Mouse (Mus musculus) ES-E14 (cell line): ENCODE results near the gene Chkb.

ENCODE experiments used
- CHD2 ChIP-seq: IDR thresholded peaks from 2 replicates; pipeline ENCODE4 v1.6.1; 2014; ENCODE audit warnings: mild to moderate bottlenecking, low read depth, low read length, inconsistent platforms
- ZC3H11A ChIP-seq: IDR thresholded peaks from 2 replicates; pipeline ENCODE4 v1.6.1; 2012; ENCODE audit warnings: low read depth, mild to moderate bottlenecking, inconsistent platforms, low read length, borderline replicate concordance
- ZNF384 ChIP-seq: IDR thresholded peaks from 2 replicates; pipeline ENCODE4 v1.6.1; 2012; ENCODE audit warnings: low read depth, low read length, inconsistent platforms

GRCm38 (mm10) chr15:89387127-89387526, 42.6 kb downstream of the Chkb start:
- TF ChIP-seq ZNF384 (no peak), ZC3H11A (no peak), CHD2 (no peak)
